Mouse (Mus musculus): ENCODE results near the gene Trim67. TPM values are rescaled to one million over a fixed set of nuclear protein-coding genes. Genes with fewer than 3 reads are reported as not detected.

Trim67 gene
- total and polyA plus RNA-seq, 3 experiments, result 0.08 TPM; not detected in 2

GRCm38 (mm10) chr8:124800542-124800941 is 7.7 kb downstream of the Trim67 start:
- H3K4me1 ChIP-seq (ENCODE audit: control insufficient read depth in 1 of 2, insufficient read depth in 2 of 2), result peaks cover 3 to 14% of the 10 kb centered on the region in 2 experiments

GRCm38 (mm10) chr8:124803824-124804702 is 11.2 kb downstream of the Trim67 start:
- Histone ChIP-seq H3K4me2 (ENCODE audit: insufficient read depth, low read depth, poor library complexity, severe bottlenecking) (no peak overlapping the region), H3K9ac (ENCODE audit: insufficient read depth, low read depth) (no peak overlapping the region), H3K27me3 (replicated peaks) (peaks cover 27% of the 10 kb centered on the region), H3K36me3 (replicated peaks in 1 of 2; ENCODE audit: control insufficient read depth in 1 of 2, insufficient read depth in 1 of 2, low read length in 1 of 2) (no peaks in the 10 kb centered on the region), H3K27ac (ENCODE audit: insufficient read depth, low read depth) (no peak overlapping the region), H3K4me3 (replicated peaks in 1 of 3; ENCODE audit: low read depth in 2 of 3, low read length in 2 of 3, poor library complexity in 1 of 3) (no peak overlapping the region), H3K4me1 (ENCODE audit: control insufficient read depth in 1 of 2, insufficient read depth in 2 of 2) (peaks cover 7 to 38% of the 10 kb centered on the region in 2 experiments), H3K9me3 (replicated peaks; ENCODE audit: low read length) (no peaks in the 10 kb centered on the region), H3K79me2 (replicated peaks; ENCODE audit: control insufficient read depth, extremely low read depth, insufficient read depth, poor library complexity, severe bottlenecking) (no peaks in the 10 kb centered on the region)
- TF ChIP-seq JUND (conservative IDR thresholded peaks at IDR 0.05; ENCODE audit: low read depth, low read length) (no peak), ZNF384 (IDR thresholded peaks at IDR 0.05; ENCODE audit: low read depth, low read length) (peak; percentile 87)
- dilution Hi-C loops (cut with MboI; ENCODE audit: extremely low pct_ligation_motif_present, extremely low pct_unique_long_range_greater_than_20kb, low sequenced_read_pairs) (no loop called here), in situ Hi-C loops (cut with MboI; ENCODE audit: low pct_ligation_motif_present, low pct_unique_long_range_greater_than_20kb, low sequenced_read_pairs) (no loop called here)
- DNase-seq (ENCODE audit: extremely low read depth), result no peak

More at GRCm38 (mm10) chr8:124800542-124800941, 7.7 kb downstream of the Trim67 start:
- H3K4me3 ChIP-seq (replicated peaks in 1 of 3; ENCODE audit: low read depth in 2 of 3, low read length in 2 of 3, poor library complexity in 1 of 3), result no peak overlapping the region
- in situ Hi-C loops (cut with MboI; ENCODE audit: low pct_ligation_motif_present, low pct_unique_long_range_greater_than_20kb, low sequenced_read_pairs), result no loop called here
- H3K4me2 ChIP-seq (ENCODE audit: insufficient read depth, low read depth, poor library complexity, severe bottlenecking), result no peak overlapping the region
- H3K9ac ChIP-seq (ENCODE audit: insufficient read depth, low read depth), result no peak overlapping the region
- no peak overlapping the region for H3K27ac ChIP-seq (ENCODE audit: insufficient read depth, low read depth)
- peaks cover 52% of the 10 kb centered on the region for H3K27me3 ChIP-seq (replicated peaks)
- H3K36me3 ChIP-seq (replicated peaks in 1 of 2; ENCODE audit: control insufficient read depth in 1 of 2, insufficient read depth in 1 of 2, low read length in 1 of 2), result no peaks in the 10 kb centered on the region
- no peaks in the 10 kb centered on the region for H3K9me3 ChIP-seq (replicated peaks; ENCODE audit: low read length)
- no peak for TF ChIP-seq POLR2A (IDR thresholded peaks at IDR 0.05; ENCODE audit: low read depth, low read length)
- no peak for TF ChIP-seq MEF2A (IDR thresholded peaks at IDR 0.05; ENCODE audit: borderline replicate concordance, low read depth, low read length)
- no peak for TF ChIP-seq RAD21 (IDR thresholded peaks at IDR 0.05; ENCODE audit: low read depth, low read length)
- no peak for TF ChIP-seq SIN3A (IDR thresholded peaks at IDR 0.05; ENCODE audit: low read length)
- no peak for TF ChIP-seq TCF12 (IDR thresholded peaks at IDR 0.05; ENCODE audit: low read depth, low read length)
- no peak for TF ChIP-seq HCFC1 (IDR thresholded peaks at IDR 0.05; ENCODE audit: low read depth, low read length)
- TF ChIP-seq ZMIZ1 (IDR thresholded peaks at IDR 0.05; ENCODE audit: low read depth, low read length), result no peak
- TF ChIP-seq MXI1 (IDR thresholded peaks at IDR 0.05; ENCODE audit: low read depth, low read length), result no peak
- TF ChIP-seq JUND (conservative IDR thresholded peaks at IDR 0.05; ENCODE audit: low read depth, low read length), result no peak
- TF ChIP-seq BHLHE40 (IDR thresholded peaks at IDR 0.05; ENCODE audit: low read depth, low read length), result no peak
- no peak for TF ChIP-seq GABPA (IDR thresholded peaks at IDR 0.05; ENCODE audit: insufficient replicate concordance, low read depth, low read length)
- no peak for TF ChIP-seq NELFE (IDR thresholded peaks at IDR 0.05; ENCODE audit: low read depth, low read length)
- no peak for DNase-seq (ENCODE audit: extremely low read depth)
- no peaks in the 10 kb centered on the region for H3K79me2 ChIP-seq (replicated peaks; ENCODE audit: control insufficient read depth, extremely low read depth, insufficient read depth, poor library complexity, severe bottlenecking)
- dilution Hi-C loops (cut with MboI; ENCODE audit: extremely low pct_ligation_motif_present, extremely low pct_unique_long_range_greater_than_20kb, low sequenced_read_pairs), result no loop called here
